23 mouse cellular contexts compared by ENCODE assay signal in genomic region chr8:116375758-116376157, GRCm38 (mm10).
"Had no signal": no experiment of that assay in that cellular context is flagged by ENCODE, and none has a peak within 500 bp of the region (broad histone marks: within the 10 kb centered on the region; RNA-seq: fewer than 3 reads in every experiment).

No protein-coding gene starts in this region.

- H3K9ac ChIP-seq: limb, embryonic 13.5 days; liver, embryonic 12.5 days; liver, embryonic 15.5 days; lung, embryonic 15.5 days; midbrain, embryonic 15.5 days; neural tube, embryonic 12.5 days; neural tube, embryonic 15.5 days; stomach, embryonic 15.5 days had no signal

- H3K27me3 ChIP-seq: limb, embryonic 13.5 days; liver, embryonic 12.5 days; liver, embryonic 15.5 days; lung, embryonic 15.5 days; midbrain, embryonic 15.5 days; neural tube, embryonic 12.5 days; stomach, embryonic 15.5 days had no signal

- H3K4me1 ChIP-seq: liver, embryonic 12.5 days; liver, embryonic 15.5 days; midbrain, embryonic 15.5 days; neural tube, embryonic 15.5 days had no signal

- H3K36me3 ChIP-seq: limb, embryonic 10.5 days; limb, embryonic 13.5 days; liver, embryonic 12.5 days; liver, embryonic 15.5 days; lung, embryonic 15.5 days; midbrain, embryonic 15.5 days; neural tube, embryonic 12.5 days; neural tube, embryonic 15.5 days; stomach, embryonic 15.5 days had no signal

- H3K27ac ChIP-seq: kidney, postnatal 0 days; layer of hippocampus, adult 2 months; limb, embryonic 10.5 days; limb, embryonic 13.5 days; liver, embryonic 12.5 days; liver, embryonic 15.5 days; lung, embryonic 15.5 days; midbrain, embryonic 15.5 days; neural tube, embryonic 12.5 days; neural tube, embryonic 15.5 days; stomach, embryonic 15.5 days had no signal

- H3K4me2 ChIP-seq: limb, embryonic 13.5 days; liver, embryonic 12.5 days; liver, embryonic 15.5 days; lung, embryonic 15.5 days; midbrain, embryonic 11.5 days; midbrain, embryonic 15.5 days; neural tube, embryonic 12.5 days; neural tube, embryonic 15.5 days; stomach, embryonic 15.5 days had no signal

- H3K4me3 ChIP-seq: layer of hippocampus, adult 2 months; limb, embryonic 10.5 days; limb, embryonic 13.5 days; liver, embryonic 12.5 days; liver, embryonic 15.5 days; lung, embryonic 15.5 days; midbrain, embryonic 15.5 days; neural tube, embryonic 12.5 days; neural tube, embryonic 15.5 days; stomach, embryonic 15.5 days had no signal

- DNase-seq: kidney, adult 2 months; kidney, postnatal 25 days; layer of hippocampus, adult 9-11 months; liver; lung, adult 18-20 months; lung, postnatal 14 days; lung, postnatal 4 days; right cerebral cortex, postnatal 14 days; spleen, adult 18-20 months; thymus, adult 18-20 months; thymus, postnatal 36 days had no signal

- ATAC-seq: liver, embryonic 12.5 days; midbrain, embryonic 15.5 days had no signal

- H3K9me3 ChIP-seq: limb, embryonic 10.5 days; limb, embryonic 13.5 days; liver, embryonic 15.5 days; lung, embryonic 15.5 days; midbrain, embryonic 15.5 days; neural tube, embryonic 12.5 days; neural tube, embryonic 15.5 days; stomach, embryonic 15.5 days had no signal
